Comparison of ENCODE assay signal across 16 mouse cellular contexts in genomic region chr15:99806171-99806570, GRCm38 (mm10). TPM values are rescaled to one million over a fixed set of nuclear protein-coding genes. Genes with fewer than 3 reads are reported as not detected.
A peak's percentile ranks its signal among the peaks of the same experiment; 100 is the strongest.
DNase-seq lines count a peak whose midpoint lies in the region; ATAC-seq and TF ChIP-seq lines count a peak whose summit lies in the region.
"Had no signal": no experiment of that assay in that cellular context is flagged by ENCODE, and none has a peak within 500 bp of the region (broad histone marks: within the 10 kb centered on the region; RNA-seq: fewer than 3 reads in every experiment).

No protein-coding gene starts in this region.

- ATAC-seq in hindbrain, postnatal 0 days = no peak
- no peak for ATAC-seq in neural tube, embryonic 11.5 days (ENCODE audit: insufficient read depth, low FRiP score, low TSS enrichment)

- dilution Hi-C loops in CH12.LX (cut with MboI; ENCODE audit: extremely low pct_ligation_motif_present, extremely low pct_unique_long_range_greater_than_20kb, low sequenced_read_pairs) = no loop called here

- in situ Hi-C loops in CH12.LX (cut with MboI; ENCODE audit: low pct_ligation_motif_present, low pct_unique_long_range_greater_than_20kb, low sequenced_read_pairs) = no loop called here

- no peaks in the 10 kb centered on the region for H3K27me3 ChIP-seq in hindbrain, embryonic 10.5 days (ENCODE audit: insufficient read depth, poor library complexity, severe bottlenecking)
- no peaks in the 10 kb centered on the region for H3K27me3 ChIP-seq in hindbrain, postnatal 0 days (ENCODE audit: insufficient read depth, low read length)
- no peaks in the 10 kb centered on the region for H3K27me3 ChIP-seq in CH12.LX (replicated peaks)
- H3K27me3 ChIP-seq in neural tube, embryonic 11.5 days (ENCODE audit: control insufficient read depth, insufficient read depth, low read length) = no peaks in the 10 kb centered on the region
- H3K27me3 ChIP-seq: heart, embryonic 13.5 days; liver, embryonic 15.5 days had no signal

- H3K9me3 ChIP-seq in hindbrain, embryonic 10.5 days = no peaks in the 10 kb centered on the region
- no peaks in the 10 kb centered on the region for H3K9me3 ChIP-seq in hindbrain, postnatal 0 days (ENCODE audit: low read length)
- H3K9me3 ChIP-seq in CH12.LX (replicated peaks; ENCODE audit: low read length) = no peaks in the 10 kb centered on the region
- no peaks in the 10 kb centered on the region for H3K9me3 ChIP-seq in neural tube, embryonic 11.5 days (ENCODE audit: control insufficient read depth, low read length)
- H3K9me3 ChIP-seq: heart, embryonic 13.5 days; limb, embryonic 10.5 days; liver, embryonic 15.5 days had no signal

- peaks cover 46% of the 10 kb centered on the region for H3K4me1 ChIP-seq in hindbrain, embryonic 10.5 days (replicated peaks)
- 0 out of 2 replicates have a peak, but pooled peaks cover 6% of the 10 kb centered on the region for H3K4me1 ChIP-seq in hindbrain, postnatal 0 days (ENCODE audit: insufficient read depth, low read length)
- peaks cover 6 to 28% of the 10 kb centered on the region in 2 experiments for H3K4me1 ChIP-seq in CH12.LX (ENCODE audit: control insufficient read depth in 1 of 2, insufficient read depth in 2 of 2)
- H3K4me1 ChIP-seq in neural tube, embryonic 11.5 days (ENCODE audit: control insufficient read depth, insufficient read depth, low read length) = peaks cover 6% of the 10 kb centered on the region; the same call in 1 of the 2 replicates

- H3K36me3 ChIP-seq in hindbrain, embryonic 10.5 days = peaks cover 16% of the 10 kb centered on the region
- no peaks in the 10 kb centered on the region; the same call in 1 of the 2 replicates for H3K36me3 ChIP-seq in hindbrain, postnatal 0 days (ENCODE audit: insufficient read depth, low read length)
- H3K36me3 ChIP-seq in CH12.LX (replicated peaks in 1 of 2; ENCODE audit: control insufficient read depth in 1 of 2, insufficient read depth in 1 of 2, low read length in 1 of 2) = peaks cover 17 to 51% of the 10 kb centered on the region in 2 experiments
- H3K36me3 ChIP-seq in neural tube, embryonic 11.5 days (ENCODE audit: control insufficient read depth, insufficient read depth, low read length) = no peaks in the 10 kb centered on the region; the same call in 1 of the 2 replicates

- TF ChIP-seq RAD21 in CH12.LX (IDR thresholded peaks at IDR 0.05; ENCODE audit: low read depth, low read length) = no peak

- H3K27ac ChIP-seq in hindbrain, embryonic 10.5 days = peak overlapping the region; percentile 45; the same call in 1 of the 2 replicates
- no peak overlapping the region for H3K27ac ChIP-seq in hindbrain, postnatal 0 days
- no peak overlapping the region for H3K27ac ChIP-seq in CH12.LX (ENCODE audit: insufficient read depth, low read depth)
- H3K27ac ChIP-seq in neural tube, embryonic 11.5 days (ENCODE audit: low read depth, low read length) = no peak overlapping the region
- H3K27ac ChIP-seq: heart, embryonic 13.5 days; limb, embryonic 10.5 days; liver, embryonic 15.5 days had no signal

- DNase-seq in hindbrain, embryonic 10.5 days (ENCODE audit: low spot score) = peak; percentile 50
- DNase-seq in hindbrain, postnatal 0 days (ENCODE audit: low spot score) = no peak
- DNase-seq in CH12.LX (ENCODE audit: extremely low read depth) = peak; percentile 81
- peak; percentile 45 for DNase-seq in embryo, embryonic 11 days
- DNase-seq in neural tube, embryonic 11.5 days (ENCODE audit: low spot score) = peak; percentile 39
- DNase-seq in thymus, postnatal 14 days = no peak
- no peak for DNase-seq in testis, postnatal 10 days (ENCODE audit: low spot score)
- no peak for DNase-seq in spleen, postnatal 36 days (ENCODE audit: low spot score in 2 of 2)
- DNase-seq: cerebellum, adult 18-20 months; gastrocnemius, postnatal 25 days; kidney, adult 8-10 months; lung, postnatal 14 days had no signal

- TF ChIP-seq CTCF in hindbrain, postnatal 0 days (IDR thresholded peaks at IDR 0.05; ENCODE audit: low read depth) = no peak
- no peak for TF ChIP-seq CTCF in CH12.LX (conservative IDR thresholded peaks at IDR 0.05 in 1 of 2, IDR thresholded peaks at IDR 0.05 in 1 of 2; ENCODE audit: low read depth in 2 of 2, low read length in 2 of 2)

- no peak overlapping the region for H3K4me2 ChIP-seq in hindbrain, postnatal 0 days (ENCODE audit: low read depth, low read length)
- no peak overlapping the region for H3K4me2 ChIP-seq in CH12.LX (ENCODE audit: insufficient read depth, low read depth, poor library complexity, severe bottlenecking)
- no peak overlapping the region for H3K4me2 ChIP-seq in neural tube, embryonic 11.5 days (ENCODE audit: low read depth)
- H3K4me2 ChIP-seq: heart, embryonic 13.5 days; liver, embryonic 15.5 days; midbrain, embryonic 11.5 days had no signal

- H3K4me3 ChIP-seq in hindbrain, embryonic 10.5 days = no peak overlapping the region
- H3K4me3 ChIP-seq in hindbrain, postnatal 0 days (ENCODE audit: low read length) = no peak overlapping the region
- H3K4me3 ChIP-seq in CH12.LX (replicated peaks in 1 of 3; ENCODE audit: low read depth in 2 of 3, low read length in 2 of 3, poor library complexity in 1 of 3) = no peak overlapping the region
- no peak overlapping the region for H3K4me3 ChIP-seq in neural tube, embryonic 11.5 days (ENCODE audit: low read depth, low read length)
- H3K4me3 ChIP-seq: heart, embryonic 13.5 days; limb, embryonic 10.5 days; liver, embryonic 15.5 days had no signal

- H3K9ac ChIP-seq in hindbrain, postnatal 0 days (replicated peaks; ENCODE audit: low read length) = no peak overlapping the region
- H3K9ac ChIP-seq in CH12.LX (ENCODE audit: insufficient read depth, low read depth) = no peak overlapping the region
- no peak overlapping the region for H3K9ac ChIP-seq in neural tube, embryonic 11.5 days (ENCODE audit: low read length)
- H3K9ac ChIP-seq: heart, embryonic 13.5 days; liver, embryonic 15.5 days had no signal

- no peak for TF ChIP-seq POLR2A in CH12.LX (IDR thresholded peaks at IDR 0.05; ENCODE audit: low read depth, low read length)

- TF ChIP-seq EP300 in CH12.LX (IDR thresholded peaks at IDR 0.05; ENCODE audit: low read length) = no peak

- no peaks in the 10 kb centered on the region; the same call in 1 of the 2 replicates for H3K79me2 ChIP-seq in CH12.LX (replicated peaks; ENCODE audit: control insufficient read depth, extremely low read depth, insufficient read depth, poor library complexity, severe bottlenecking)

- 32% methylated on average over 7 of the region's 7 CpGs for WGBS in hindbrain, embryonic 10.5 days
- WGBS in hindbrain, postnatal 0 days = 20% methylated on average over 7 of the region's 7 CpGs
- WGBS in neural tube, embryonic 11.5 days = 17% methylated on average over 7 of the region's 7 CpGs

TF ChIP-seq in CH12.LX, 34 proteins besides CTCF, POLR2A, EP300 and RAD21:
- TF ChIP-seq MEF2A (IDR thresholded peaks at IDR 0.05; ENCODE audit: borderline replicate concordance, low read depth, low read length) = no peak
- 0 out of 2 replicates have a peak, but pooled peaks have one; percentile 2 for TF ChIP-seq BHLHE40 (IDR thresholded peaks at IDR 0.05; ENCODE audit: low read depth, low read length)
- 0 out of 2 replicates have a peak, but pooled peaks have one; percentile 1 for TF ChIP-seq MYC (IDR thresholded peaks at IDR 0.05; ENCODE audit: low read depth, low read length)
- TF ChIP-seq ZC3H11A (IDR thresholded peaks at IDR 0.05; ENCODE audit: low read depth, low read length) = no peak
- no peak for TF ChIP-seq MAX (IDR thresholded peaks at IDR 0.05; ENCODE audit: low read length)
- no peak for TF ChIP-seq NELFE (IDR thresholded peaks at IDR 0.05; ENCODE audit: low read depth, low read length)
- TF ChIP-seq POLR2AphosphoS2 (IDR thresholded peaks at IDR 0.05; ENCODE audit: low read depth, low read length) = no peak
- TF ChIP-seq ELF1 (IDR thresholded peaks at IDR 0.05; ENCODE audit: low read depth, low read length) = no peak
- TF ChIP-seq E2F4 (IDR thresholded peaks at IDR 0.05; ENCODE audit: insufficient replicate concordance, low read depth, low read length) = no peak
- TF ChIP-seq HCFC1 (IDR thresholded peaks at IDR 0.05; ENCODE audit: low read depth, low read length) = no peak
TF ChIP-seq in CH12.LX: peak in this region for 2.

RNA-seq across cellular contexts. Expression of gene Cers5, which starts 33.5 kb away (rescaled TPM):
- polyA plus RNA-seq in hindbrain, embryonic 10.5 days (2016; fragmentation: Nextera tagmentation; extraction: Ambion mirVana) = 59.1 and 61.3 TPM in 2 replicates
- total RNA-seq in hindbrain, postnatal 0 days (2014; rRNA removed) = 92.8 and 105 TPM in 2 replicates
- polyA plus RNA-seq in hindbrain, postnatal 0 days (2015; fragmentation: Nextera tagmentation; extraction: Ambion mirVana) = 73.0 and 73.9 TPM in 2 replicates
- 45.0 and 48.9 TPM in 2 replicates for total RNA-seq in CH12.LX (2012; rRNA removed)
- 140 and 149 TPM in 2 replicates for total RNA-seq in CH12.LX (2014; rRNA removed)
- polyA plus RNA-seq in CH12.LX (2012; ENCODE audit: insufficient read length, low read depth) = 83.7 and 94.3 TPM in 2 replicates
- 65.1 and 69.7 TPM in 2 replicates for polyA plus RNA-seq in neural tube, embryonic 11.5 days (2014; fragmentation: Nextera tagmentation; extraction: Ambion mirVana)

Comparison
In these comparisons a context has a peak if more than half of its experiments do, and no peak if none do; other contexts are left out.
1. DNase-seq: peak in hindbrain, embryonic 10.5 days (single experiment), CH12.LX (single experiment), embryo, embryonic 11 days (single experiment) and neural tube, embryonic 11.5 days (single experiment); none in hindbrain, postnatal 0 days (single experiment), thymus, postnatal 14 days (single experiment), testis, postnatal 10 days (single experiment) and spleen, postnatal 36 days (0 of 2).